Mouse (Mus musculus) heart, embryonic 16.5 days (tissue): Measurements from ENCODE around the gene Ddx19b. TPM values are rescaled to one million over a fixed set of nuclear protein-coding genes. Genes with fewer than 3 reads are reported as not detected.

Experiments
- ATAC-seq: fragments of 200-750 bp; cut with Nextera tagmentation; replicated peaks from 2 replicates; pipeline ENCODE4 v1.8.0; 2017; ENCODE audit warnings: moderate number of reproducible peaks; ENCODE audit not compliant: insufficient read depth, low FRiP score; ENCODE audit errors: extremely low read depth
- H3K27ac ChIP-seq: fragments of 300-500 bp; sonication (generic); 2 replicates; pipeline ENCODE4 v1.5.1; 2014; ENCODE audit warnings: mild to moderate bottlenecking, low read length, control low read depth, moderate library complexity
- H3K27me3 ChIP-seq: fragments of 300-500 bp; sonication (generic); 2 replicates; pipeline ENCODE4 v1.6.1; 2014; ENCODE audit warnings: low read length, mixed read lengths; ENCODE audit not compliant: control insufficient read depth, insufficient read depth
- H3K36me3 ChIP-seq: fragments of 300-500 bp; sonication (generic); 2 replicates; pipeline ENCODE4 v1.6.1; 2014; ENCODE audit not compliant: control insufficient read depth, insufficient read depth
- H3K4me1 ChIP-seq: fragments of 300-500 bp; sonication (generic); 2 replicates; pipeline ENCODE4 v1.6.1; 2014; ENCODE audit warnings: low read length, mixed read lengths; ENCODE audit not compliant: control insufficient read depth, insufficient read depth
- H3K4me2 ChIP-seq: fragments of 300-500 bp; sonication (generic); 2 replicates; pipeline ENCODE4 v1.6.1; 2014; ENCODE audit warnings: low read depth, mild to moderate bottlenecking, control low read depth, low read length
- H3K4me3 ChIP-seq: fragments of 300-500 bp; sonication (generic); 2 replicates; pipeline ENCODE4 v1.5.1; 2014; ENCODE audit warnings: mild to moderate bottlenecking, control low read depth, low read length
- H3K9ac ChIP-seq: fragments of 300-500 bp; sonication (generic); 2 replicates; pipeline ENCODE4 v1.6.1; 2014; ENCODE audit warnings: low read length, control low read depth
- H3K9me3 ChIP-seq: fragments of 300-500 bp; sonication (generic); replicated peaks from 2 replicates; pipeline ENCODE4 v1.6.1; 2016; ENCODE audit warnings: low read length; ENCODE audit not compliant: control insufficient read depth
- WGBS: fragments of 180-500 bp; shearing (Covaris S2); extraction: QIAGEN DNeasy Blood & Tissue Kit; methylation state at CpG from one replicate; pipeline ENCODE4 v1.1.7; 2014; 5-methylcytosine and 5-hydroxymethylcytosine counted together
- polyA plus RNA-seq: library from polyadenylated mRNA; unstranded; fragments of >200 nt; fragmentation: Nextera tagmentation; extraction: Ambion mirVana; gene quantifications from 2 replicates; pipeline ENCODE4 v1.2.1, GENCODE M21; 2015

Gene Ddx19b
- polyA plus RNA-seq, 1 experiment from 2014 or later, result 4.4 TPM

DNA sequence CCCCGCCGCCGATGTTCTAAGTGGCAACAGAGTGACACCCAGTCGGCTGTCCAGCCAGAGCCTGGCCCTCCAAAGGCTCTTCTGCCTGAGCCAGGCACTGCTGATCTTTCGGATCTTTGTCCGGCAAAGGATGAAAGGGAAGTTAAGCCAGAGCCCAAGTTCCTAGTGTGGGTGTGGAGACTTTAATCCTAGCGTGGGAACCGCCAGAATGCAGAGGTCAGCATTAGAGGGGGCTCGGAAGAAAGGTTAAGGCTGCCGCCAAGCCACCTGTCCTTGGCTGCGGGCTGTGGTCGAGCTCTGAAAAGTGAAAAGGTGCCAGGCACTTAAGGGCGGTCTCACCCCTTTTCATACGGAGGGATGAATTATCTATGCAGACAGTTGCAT is 30.1 kb upstream of the Ddx19b start:
- ATAC-seq, result no peak
- Histone ChIP-seq H3K27me3 (no peaks in the 10 kb centered on the region), H3K4me1 (peaks cover 18% of the 10 kb centered on the region), H3K4me3 (peak overlapping the region; percentile 60), H3K9ac (peak overlapping the region; percentile 56), H3K4me2 (peak overlapping the region; percentile 83), H3K27ac (no peak overlapping the region), H3K9me3 (no peaks in the 10 kb centered on the region), H3K36me3 (no peaks in the 10 kb centered on the region)
- 2% methylated on average over 14 of the region's 14 CpGs for WGBS

DNA sequence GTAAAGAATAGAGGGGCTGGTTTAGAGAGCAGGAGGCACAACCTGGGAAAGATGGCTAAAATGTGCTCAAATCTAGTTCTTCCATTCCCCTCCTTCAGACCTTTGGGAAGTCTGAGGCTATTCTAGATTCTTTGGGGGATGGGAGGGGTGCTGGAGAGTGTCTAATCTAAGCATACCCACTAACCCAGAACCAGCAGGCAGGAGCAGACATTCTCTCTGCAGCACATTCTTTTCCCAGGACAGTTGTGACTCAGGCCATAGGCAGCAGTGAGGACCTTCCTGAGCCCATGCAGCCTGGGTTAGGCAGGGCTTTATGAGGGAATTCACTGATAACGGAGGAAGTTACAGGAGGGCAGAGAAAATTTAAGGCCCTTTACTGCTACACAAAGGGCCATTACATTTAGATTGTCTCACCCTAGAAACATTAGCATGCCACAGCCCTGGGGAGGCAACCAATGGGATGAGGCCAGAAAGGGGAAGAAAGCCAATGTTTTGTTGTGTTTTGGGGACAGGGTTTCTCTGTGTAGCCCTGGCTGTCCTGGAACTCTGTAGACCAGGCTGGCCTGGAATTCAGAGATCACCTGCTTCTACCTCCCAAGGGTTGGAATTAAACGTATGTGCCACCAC is 27.5 kb upstream of the Ddx19b start:
- H3K27ac ChIP-seq, result no peak overlapping the region

DNA sequence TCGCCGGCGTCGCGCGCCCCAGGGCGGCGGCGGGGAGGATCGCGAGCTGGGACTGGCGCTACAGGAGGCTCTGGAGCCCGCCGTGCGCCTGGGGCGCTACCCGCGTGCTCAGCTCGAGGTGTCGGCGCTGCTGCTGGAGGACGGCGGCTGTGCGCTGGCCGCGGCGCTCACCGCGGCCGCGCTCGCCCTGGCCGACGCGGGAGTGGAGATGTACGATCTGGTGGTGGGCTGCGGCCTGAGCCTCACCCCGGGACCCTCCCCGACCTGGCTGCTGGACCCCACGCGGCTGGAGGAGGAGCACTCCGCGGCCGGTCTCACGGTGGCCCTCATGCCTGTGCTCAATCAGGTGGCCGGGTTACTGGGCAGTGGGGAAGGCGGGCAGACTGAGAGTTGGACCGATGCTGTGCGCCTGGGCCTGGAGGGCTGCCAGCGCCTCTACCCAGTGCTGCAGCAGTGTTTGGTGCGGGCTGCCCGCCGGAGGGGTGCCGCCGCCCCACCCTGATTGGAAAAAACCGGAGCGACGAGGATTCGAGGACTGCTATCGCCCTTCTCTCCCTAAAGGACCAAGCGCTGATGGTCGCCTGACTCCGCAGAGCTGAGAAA is 25.2 kb upstream of the Ddx19b start:
- peak overlapping the region; percentile 86 for H3K9ac ChIP-seq
- ATAC-seq, result peak; percentile 58
- H3K9me3 ChIP-seq, result no peaks in the 10 kb centered on the region
- H3K4me1 ChIP-seq, result peaks cover 18% of the 10 kb centered on the region
- peaks cover 38% of the 10 kb centered on the region for H3K36me3 ChIP-seq
- H3K27me3 ChIP-seq, result no peaks in the 10 kb centered on the region
- H3K4me3 ChIP-seq, result peak overlapping the region; percentile 84
- peak overlapping the region; percentile 86 for H3K4me2 ChIP-seq
- under 1% methylated on average over 63 of the region's 63 CpGs for WGBS
- H3K27ac ChIP-seq, result peak overlapping the region; percentile 83

More for the DNA sequence above, 27.5 kb upstream of the Ddx19b start:
- Histone ChIP-seq H3K9ac (no peak overlapping the region), H3K4me1 (peaks cover 18% of the 10 kb centered on the region), H3K4me2 (no peak overlapping the region), H3K27me3 (no peaks in the 10 kb centered on the region), H3K4me3 (no peak overlapping the region), H3K9me3 (no peaks in the 10 kb centered on the region), H3K36me3 (peaks cover 15% of the 10 kb centered on the region)
- 54% methylated on average over 2 of the region's 2 CpGs for WGBS
- ATAC-seq, result no peak

DNA sequence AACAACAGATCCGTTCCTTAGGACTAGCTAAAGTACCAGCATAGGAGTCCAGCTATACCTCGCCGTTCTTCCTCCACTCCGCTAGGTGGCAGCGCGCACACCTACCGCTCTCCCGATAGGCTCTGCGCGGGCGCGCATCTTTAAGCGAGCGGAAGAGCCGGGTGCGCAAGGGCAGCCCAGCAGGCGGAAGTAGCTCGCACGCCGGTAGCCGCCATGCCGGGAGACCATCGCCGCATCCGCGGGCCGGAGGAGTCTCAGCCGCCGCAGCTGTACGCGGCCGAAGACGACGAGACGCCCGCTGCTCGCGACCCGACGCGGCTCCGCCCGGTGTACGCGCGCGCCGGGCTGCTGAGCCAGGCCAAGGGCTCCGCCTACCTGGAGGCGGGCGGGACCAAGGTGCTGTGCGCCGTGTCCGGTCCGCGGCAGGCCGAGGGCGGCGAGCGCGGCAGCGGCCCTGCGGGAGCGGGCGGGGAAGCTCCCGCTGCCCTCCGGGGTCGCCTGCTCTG is 24.7 kb upstream of the Ddx19b start, which contains the start of gene Exosc6:
TSS of gene Exosc6 (plus strand) at position 182 of the 506 bp plus-strand sequence.
- Histone ChIP-seq H3K36me3 (peaks cover 43% of the 10 kb centered on the region), H3K9me3 (no peaks in the 10 kb centered on the region), H3K4me1 (peaks cover 13% of the 10 kb centered on the region), H3K27me3 (no peaks in the 10 kb centered on the region), H3K9ac (peak within 1 kb of the TSS; percentile 86), H3K4me3 (peak within 1 kb of the TSS; percentile 84), H3K27ac (peak within 1 kb of the TSS; percentile 83), H3K4me2 (peak within 1 kb of the TSS; percentile 86)
- under 1% methylated on average over 61 of the region's 68 CpGs for WGBS
- ATAC-seq, result peak; percentile 90

DNA sequence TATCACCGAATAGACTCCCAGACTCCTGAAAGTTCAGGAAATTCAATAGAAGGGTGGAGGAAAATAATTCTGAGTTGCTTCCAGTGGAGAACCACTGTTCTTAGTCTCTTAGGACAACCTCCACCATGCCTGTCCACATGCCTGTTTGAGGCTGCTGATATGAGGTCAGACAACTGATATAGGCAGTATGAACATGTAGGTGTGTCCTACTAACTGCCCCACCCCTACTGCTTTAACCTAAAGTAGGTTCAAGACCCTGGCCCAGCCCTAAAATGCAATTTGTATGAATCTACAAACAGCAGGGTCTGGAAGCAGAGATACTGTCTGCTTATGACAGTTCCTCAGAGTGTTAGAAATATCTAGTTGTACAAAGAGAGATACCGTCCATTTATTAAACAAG is 24.1 kb upstream of the Ddx19b start:
- 59% methylated on average over 2 of the region's 2 CpGs for whole genome bisulfite sequencing
- Histone ChIP-seq H3K9me3 (no peaks in the 10 kb centered on the region), H3K27ac (no peak overlapping the region), H3K36me3 (peaks cover 47% of the 10 kb centered on the region), H3K27me3 (no peaks in the 10 kb centered on the region), H3K4me3 (peak overlapping the region; percentile 84; the same call in 1 of the 2 replicates), H3K4me2 (no peak overlapping the region), H3K4me1 (peaks cover 12% of the 10 kb centered on the region), H3K9ac (no peak overlapping the region)
- no peak for ATAC-seq

DNA sequence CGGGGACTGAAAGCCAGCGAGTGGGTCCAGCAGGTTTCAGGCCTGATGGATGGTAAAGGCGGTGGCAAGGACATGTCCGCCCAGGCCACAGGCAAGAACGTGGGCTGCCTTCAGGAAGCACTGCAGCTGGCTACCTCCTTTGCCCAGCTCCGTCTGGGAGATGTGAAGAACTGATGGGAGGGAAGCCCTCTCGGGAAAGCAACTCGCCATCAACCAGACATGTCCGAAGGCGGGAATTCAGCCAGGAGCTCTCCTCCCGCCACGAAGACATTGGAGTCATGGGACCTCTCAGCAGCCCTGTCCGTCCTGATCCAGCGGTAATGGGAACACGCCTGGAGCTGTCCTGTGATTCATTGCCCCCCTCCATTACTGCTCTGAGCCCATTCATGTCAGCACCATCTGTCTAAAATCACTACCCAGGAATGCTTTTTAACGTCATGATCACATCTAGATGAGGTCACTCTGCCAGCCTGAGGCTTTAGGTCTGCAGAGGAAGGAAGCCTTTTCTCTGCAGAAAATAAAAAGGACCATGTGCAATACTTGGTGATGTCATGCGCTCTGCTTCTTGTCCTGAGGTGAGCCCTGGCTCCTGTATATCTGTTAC is 23.6 kb upstream of the Ddx19b start:
- no peak for ATAC-seq
- Histone ChIP-seq H3K4me2 (no peak overlapping the region), H3K27ac (no peak overlapping the region), H3K4me1 (peaks cover 12% of the 10 kb centered on the region), H3K36me3 (peaks cover 52% of the 10 kb centered on the region), H3K27me3 (no peaks in the 10 kb centered on the region), H3K4me3 (no peak overlapping the region), H3K9me3 (no peaks in the 10 kb centered on the region), H3K9ac (no peak overlapping the region)
- WGBS, result 82% methylated on average over 17 of the region's 17 CpGs

DNA sequence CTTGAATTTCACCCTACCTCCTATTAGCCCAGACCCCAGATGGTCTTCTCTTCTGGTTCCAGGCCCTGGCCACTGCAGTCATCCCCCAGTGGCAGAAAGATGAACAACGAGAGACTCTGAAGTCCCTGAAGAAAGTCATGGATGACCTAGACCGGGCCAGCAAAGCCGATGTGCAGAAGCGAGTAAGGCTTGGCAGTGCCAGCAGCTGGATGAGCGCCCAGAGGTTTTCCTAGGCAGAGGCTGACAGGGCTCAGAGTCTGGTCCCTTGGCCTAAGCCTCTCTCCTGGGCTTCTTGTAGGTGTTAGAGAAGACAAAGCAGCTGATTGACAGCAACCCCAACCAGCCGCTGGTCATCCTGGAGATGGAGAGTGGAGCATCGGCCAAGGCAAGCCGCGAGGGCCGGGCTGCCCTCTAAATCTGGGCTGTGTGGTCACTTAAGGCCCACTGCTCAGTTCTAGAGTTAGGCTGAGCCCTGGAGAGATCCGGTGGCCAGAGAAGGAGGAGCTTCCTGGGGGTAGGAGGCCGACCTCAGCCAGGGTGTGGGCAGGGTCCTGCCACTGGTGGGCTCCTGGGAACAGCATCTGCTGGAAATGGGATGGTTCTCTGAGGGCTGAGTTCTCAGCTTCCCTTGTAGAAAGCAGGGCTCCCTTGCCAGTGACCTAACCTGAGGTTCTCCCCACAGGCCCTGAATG is 22.4 kb upstream of the Ddx19b start:
- Histone ChIP-seq H3K36me3 (peaks cover 64% of the 10 kb centered on the region), H3K4me1 (peaks cover 10% of the 10 kb centered on the region), H3K4me2 (no peak overlapping the region), H3K9ac (no peak overlapping the region), H3K9me3 (no peaks in the 10 kb centered on the region), H3K27ac (no peak overlapping the region), H3K27me3 (no peaks in the 10 kb centered on the region), H3K4me3 (no peak overlapping the region)
- no peak for ATAC-seq
- WGBS, result 89% methylated on average over 12 of the region's 12 CpGs

DNA sequence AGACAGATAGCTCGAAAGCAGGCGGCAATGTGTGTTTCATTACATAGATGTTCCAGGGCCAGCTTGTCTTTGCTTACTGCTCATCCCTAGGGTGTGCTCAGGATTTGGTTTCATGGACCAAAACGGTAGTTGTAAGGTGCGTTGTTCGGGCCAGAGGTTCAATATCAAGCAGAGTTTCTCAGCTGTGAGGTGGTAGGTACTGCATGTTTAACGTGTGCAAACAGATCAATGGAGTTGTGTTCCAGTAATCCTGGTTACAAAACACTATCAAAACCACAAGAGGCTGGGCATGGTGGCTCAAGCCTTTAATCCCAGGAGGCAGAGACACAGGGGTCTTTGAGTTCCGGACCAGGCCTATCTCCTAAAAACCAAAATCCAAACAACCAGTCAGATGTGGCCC is 17.6 kb upstream of the Ddx19b start:
- ATAC-seq, result no peak
- 95% methylated on average over 7 of the region's 7 CpGs for WGBS

More for the DNA sequence above, 17.6 kb upstream of the Ddx19b start:
- no peaks in the 10 kb centered on the region for H3K27me3 ChIP-seq
- H3K9me3 ChIP-seq, result no peaks in the 10 kb centered on the region
- H3K27ac ChIP-seq, result no peak overlapping the region
- no peaks in the 10 kb centered on the region for H3K4me1 ChIP-seq
- no peak overlapping the region for H3K4me3 ChIP-seq
- no peak overlapping the region for H3K4me2 ChIP-seq
- H3K36me3 ChIP-seq, result peaks cover 92% of the 10 kb centered on the region
- H3K9ac ChIP-seq, result no peak overlapping the region
